Mouse (Mus musculus): ENCODE data around the gene Tbx5.

Gene Tbx5

GRCm38 (mm10) chr5:119832479-119832796 is at the start of gene Tbx5:
Gene Tbx5, plus strand, starts transcription at chr5:119832668.
- DNase-seq (ENCODE audit: extremely low read depth, low read depth, low spot score): no peak

GRCm38 (mm10) chr5:119785959-119786358 is 46.5 kb upstream of the Tbx5 start:
- no peak for DNase-seq (ENCODE audit: extremely low read depth, low read depth, low spot score)

- DNase-seq (ENCODE audit: extremely low read depth, low read depth, low spot score): no peak
Measured at GRCm38 (mm10) chr5:119791664-119792063, 40.8 kb upstream of the Tbx5 start.

- DNase-seq (ENCODE audit: extremely low read depth, low read depth, low spot score): no peak
Measured at GRCm38 (mm10) chr5:119793972-119794371, 38.5 kb upstream of the Tbx5 start.

- DNase-seq (ENCODE audit: extremely low read depth, low read depth, low spot score): no peak
Measured at GRCm38 (mm10) chr5:119795376-119795775, 37.1 kb upstream of the Tbx5 start.

- DNase-seq (ENCODE audit: extremely low read depth, low read depth, low spot score): no peak
Measured at GRCm38 (mm10) chr5:119795777-119796176, 36.7 kb upstream of the Tbx5 start.

- no peak for DNase-seq (ENCODE audit: extremely low read depth, low read depth, low spot score)
Measured at GRCm38 (mm10) chr5:119796443-119797160, 35.9 kb upstream of the Tbx5 start.

- DNase-seq (ENCODE audit: extremely low read depth, low read depth, low spot score): no peak
Measured at GRCm38 (mm10) chr5:119797580-119798150, 34.8 kb upstream of the Tbx5 start.

- DNase-seq (ENCODE audit: extremely low read depth, low read depth, low spot score): no peak
Measured at GRCm38 (mm10) chr5:119798261-119798660, 34.2 kb upstream of the Tbx5 start.

- DNase-seq (ENCODE audit: extremely low read depth, low read depth, low spot score): no peak
Measured at GRCm38 (mm10) chr5:119798713-119799418, 33.6 kb upstream of the Tbx5 start.

GRCm38 (mm10) chr5:119799419-119800242 is 32.8 kb upstream of the Tbx5 start:
- no peak for DNase-seq (ENCODE audit: extremely low read depth, low read depth, low spot score)

GRCm38 (mm10) chr5:119800243-119800665 is 32.2 kb upstream of the Tbx5 start:
- no peak for DNase-seq (ENCODE audit: extremely low read depth, low read depth, low spot score)

GRCm38 (mm10) chr5:119802617-119803410 is 29.7 kb upstream of the Tbx5 start:
- no peak for DNase-seq (ENCODE audit: extremely low read depth, low read depth, low spot score)

- DNase-seq (ENCODE audit: extremely low read depth, low read depth, low spot score): no peak
Measured at GRCm38 (mm10) chr5:119803411-119804251, 28.8 kb upstream of the Tbx5 start.

GRCm38 (mm10) chr5:119804301-119805039 is 28.0 kb upstream of the Tbx5 start:
- no peak for DNase-seq (ENCODE audit: extremely low read depth, low read depth, low spot score)

GRCm38 (mm10) chr5:119805636-119806035 is 26.8 kb upstream of the Tbx5 start:
- no peak for DNase-seq (ENCODE audit: extremely low read depth, low read depth, low spot score)

- no peak for DNase-seq (ENCODE audit: extremely low read depth, low read depth, low spot score)
Measured at GRCm38 (mm10) chr5:119806467-119806866, 26.0 kb upstream of the Tbx5 start.

- no peak for DNase-seq (ENCODE audit: extremely low read depth, low read depth, low spot score)
Measured at GRCm38 (mm10) chr5:119807481-119808183, 24.8 kb upstream of the Tbx5 start.
